Mouse (Mus musculus) mesoderm, embryonic 11.5 days (tissue): ENCODE data around the gene Rnf220.

Source experiments
- DNase-seq: peaks from one replicate; pipeline ENCODE4 v3.0.0-alpha.2; 2012; ENCODE audit warnings: low read depth, low spot score

The Rnf220 gene

GRCm38 (mm10) chr4:117342751-117343150, 154.1 kb downstream of the Rnf220 start:
- DNase-seq: no peak

DNA sequence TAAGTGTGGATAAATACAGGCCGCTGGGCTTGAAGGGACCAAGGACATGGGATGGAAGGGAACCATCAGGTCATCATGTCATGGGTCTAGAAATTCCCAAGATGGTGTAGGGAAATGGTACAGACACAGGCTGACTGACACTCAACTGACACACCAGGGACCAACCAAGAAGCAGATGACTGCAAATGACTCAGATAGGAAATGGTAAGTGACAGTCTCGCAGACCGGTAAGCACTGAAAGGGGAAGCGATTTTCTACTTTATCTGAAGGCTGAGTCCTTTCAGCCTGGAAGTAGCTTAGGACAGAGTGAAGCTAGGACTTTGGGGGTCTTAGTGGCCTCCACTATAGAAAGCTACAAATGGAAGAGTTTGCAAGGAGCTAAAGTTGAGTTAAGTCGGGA, 155.6 kb downstream of the Rnf220 start:
- no peak for DNase-seq

DNA sequence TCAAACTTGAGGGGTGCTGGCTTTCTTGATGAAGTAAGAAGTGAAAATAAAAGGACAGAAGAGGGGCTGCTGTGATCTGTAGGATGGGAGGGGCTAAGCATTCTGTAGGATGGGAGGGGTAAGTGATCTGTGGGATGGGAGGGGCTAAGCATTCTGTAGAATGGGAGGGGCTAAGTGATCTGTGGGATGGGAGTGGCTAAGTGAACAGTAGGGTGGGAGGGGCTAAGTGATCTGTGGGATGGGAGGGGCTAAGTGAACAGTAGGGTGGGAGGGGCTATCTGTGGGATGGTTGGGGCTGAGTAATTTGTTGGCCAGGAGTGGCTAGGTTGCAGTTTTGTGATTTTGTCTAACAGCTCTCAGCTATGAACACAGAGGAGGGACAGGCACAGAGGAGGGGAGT, 157.1 kb downstream of the Rnf220 start:
- DNase-seq: no peak

- peak; percentile 86 for DNase-seq
Observed at GRCm38 (mm10) chr4:117330836-117331475, 165.9 kb downstream of the Rnf220 start.

DNA sequence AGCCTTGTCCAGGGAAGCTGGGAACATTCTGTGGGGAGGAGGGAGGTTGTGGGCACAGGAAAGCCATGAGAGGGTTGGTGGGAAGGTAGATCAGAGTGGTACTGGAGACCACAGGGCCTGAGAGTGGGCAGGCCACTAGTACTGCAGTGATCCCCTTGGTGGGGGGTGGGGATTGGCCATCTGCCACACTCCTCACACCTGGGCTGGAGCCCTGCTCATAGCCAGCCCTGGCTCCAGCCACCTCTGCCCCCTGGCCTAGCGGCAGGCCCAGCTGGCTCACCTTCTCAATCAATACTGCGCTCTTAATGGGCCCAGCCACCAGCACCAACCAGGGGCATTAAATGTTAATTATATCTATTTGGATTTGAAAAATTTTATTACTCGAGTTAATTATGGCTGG, 166.7 kb downstream of the Rnf220 start:
- DNase-seq: no peak

- no peak for DNase-seq
Observed at GRCm38 (mm10) chr4:117326915-117327314, 169.9 kb downstream of the Rnf220 start.

DNA sequence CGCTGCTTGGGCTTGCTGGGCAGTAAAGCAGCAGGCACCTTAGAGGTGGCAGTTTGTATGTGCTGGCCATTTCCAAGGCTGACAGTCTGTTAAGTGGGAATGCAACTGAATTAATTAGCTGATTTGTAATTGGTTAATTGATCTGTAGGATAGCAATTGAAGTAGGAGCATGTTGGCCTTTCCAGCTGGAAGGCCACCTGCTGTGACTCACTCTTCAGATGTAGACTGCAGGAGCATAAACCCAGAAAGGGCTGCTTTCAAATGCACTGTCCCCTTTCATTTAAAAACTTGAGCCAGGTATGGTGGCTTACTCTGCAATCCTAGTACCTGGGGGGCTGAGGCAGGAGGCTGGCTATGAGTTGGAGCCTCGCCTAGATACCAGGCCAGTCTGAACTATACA, 171.8 kb downstream of the Rnf220 start:
- DNase-seq: no peak

DNA sequence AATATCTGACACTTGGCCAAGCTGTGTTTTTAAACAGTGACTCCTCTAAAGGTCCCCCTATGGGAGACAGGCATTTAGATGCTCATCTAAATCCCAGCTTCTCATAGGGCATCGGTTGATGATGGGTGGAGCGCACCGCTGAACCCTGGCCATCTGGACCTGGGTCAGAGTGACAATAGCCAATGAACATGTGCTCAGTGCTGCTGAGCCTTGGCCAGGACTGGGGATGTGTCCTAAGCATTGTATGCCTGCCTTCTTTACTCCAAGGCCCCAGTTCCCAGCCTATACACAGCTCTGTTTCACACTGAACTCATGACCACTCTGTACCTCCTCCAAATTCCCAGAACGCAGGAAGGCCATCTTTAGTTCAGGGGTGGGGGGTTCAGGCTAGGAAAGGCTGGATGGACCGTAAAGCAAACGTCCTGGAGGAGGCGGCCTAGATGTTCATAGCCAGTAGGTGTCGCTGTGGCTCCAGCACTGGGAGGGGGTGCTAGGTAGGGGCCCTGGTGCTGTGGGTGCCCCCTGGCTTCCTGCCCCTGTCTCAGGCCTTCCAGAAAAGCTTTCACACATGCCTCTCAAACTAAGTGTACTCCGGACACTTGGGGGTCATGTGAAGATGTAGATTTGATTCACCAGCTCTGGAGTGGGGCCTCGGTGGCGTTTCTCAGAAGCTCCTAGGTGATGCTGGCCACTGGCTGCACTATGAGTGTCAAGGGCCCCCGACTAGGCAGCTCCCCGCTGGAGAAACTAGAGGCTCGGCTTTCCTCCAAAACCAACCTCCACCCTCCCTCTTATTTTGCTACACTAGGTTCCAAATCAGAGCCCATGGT, 173.1 kb downstream of the Rnf220 start:
- DNase-seq: peak; percentile 79

DNA sequence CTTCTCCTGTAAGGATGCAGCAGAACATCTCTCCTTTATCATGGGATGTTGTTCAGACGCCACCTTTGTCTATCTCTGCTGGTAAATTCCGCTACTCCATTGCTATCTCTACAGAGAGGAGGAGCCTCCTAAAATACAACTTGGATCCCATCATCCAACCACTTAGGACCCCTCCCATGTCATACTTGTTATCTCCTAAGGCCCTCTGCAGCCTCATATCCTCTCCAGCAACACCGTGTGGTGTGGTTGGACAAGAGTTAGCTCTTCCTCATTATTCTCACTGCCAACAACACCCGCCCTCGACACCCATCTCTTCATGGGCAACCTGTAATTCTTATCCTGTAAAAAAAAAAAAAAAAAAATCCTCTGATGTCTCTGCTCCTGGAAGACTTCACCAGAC, 175.8 kb downstream of the Rnf220 start:
- DNase-seq: no peak

DNA sequence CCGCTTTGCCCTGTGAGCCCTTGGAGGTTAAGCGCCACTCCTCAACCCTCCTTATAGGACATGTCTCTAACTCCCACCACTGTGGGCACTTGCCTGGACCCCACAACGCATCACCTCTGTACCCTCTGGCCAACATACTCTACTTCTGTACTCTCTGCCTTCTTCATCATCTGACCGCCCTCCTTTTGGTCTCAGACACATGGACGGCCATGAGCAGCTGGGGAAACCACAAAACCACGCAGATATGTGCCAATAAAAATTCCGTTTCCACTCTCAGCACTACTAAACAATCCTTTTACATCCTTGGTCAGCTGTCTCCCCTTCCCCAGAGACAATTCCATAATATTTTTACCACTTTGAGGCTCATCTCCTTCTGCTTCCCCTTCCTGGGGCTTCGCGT, 178.3 kb downstream of the Rnf220 start:
- no peak for DNase-seq

DNA sequence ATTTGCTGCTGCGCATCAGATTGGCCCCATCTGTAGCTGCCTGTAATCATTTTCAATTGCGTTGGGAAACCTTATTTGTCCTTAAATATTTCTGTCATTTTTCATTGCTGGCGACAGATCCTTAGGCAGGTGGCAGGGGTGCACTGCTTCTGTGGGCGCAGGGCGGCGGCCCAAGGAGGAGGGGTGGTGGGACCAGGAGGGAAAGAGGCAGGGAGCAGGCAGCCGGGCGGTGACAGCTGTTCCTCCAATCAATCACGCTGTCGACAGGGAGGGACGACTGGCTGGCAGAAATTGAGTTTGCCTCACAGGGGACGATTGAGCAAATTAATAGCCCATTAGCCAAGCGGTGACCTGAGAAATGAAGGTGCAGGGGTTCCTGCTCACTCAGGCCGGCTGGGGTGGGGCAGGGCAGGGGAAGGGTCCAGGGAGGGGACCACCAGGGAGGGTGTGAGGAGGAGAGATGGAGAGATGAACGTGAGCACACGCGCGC, 179.1 kb downstream of the Rnf220 start:
- DNase-seq: peak; percentile 71

DNA sequence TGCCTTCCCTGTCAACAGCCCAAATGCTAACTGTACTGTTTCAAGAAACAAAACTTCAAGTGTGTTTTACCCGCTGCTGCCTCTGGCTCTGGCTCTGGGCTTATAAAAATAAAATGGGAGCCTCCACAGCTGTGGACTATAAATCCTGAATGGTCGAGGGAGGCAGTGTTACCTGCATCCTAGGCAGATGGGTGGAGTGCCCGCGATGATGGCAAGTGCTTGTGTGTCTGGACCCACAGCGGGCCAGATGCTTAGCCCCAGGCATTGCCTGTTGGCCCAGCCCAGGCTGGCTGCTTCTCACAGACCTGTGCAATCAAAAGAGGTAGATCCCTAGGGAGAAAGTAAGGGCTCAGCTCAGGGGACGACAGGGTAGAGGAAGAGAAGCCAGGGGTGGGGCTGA, 180.1 kb downstream of the Rnf220 start:
- DNase-seq: no peak

DNA sequence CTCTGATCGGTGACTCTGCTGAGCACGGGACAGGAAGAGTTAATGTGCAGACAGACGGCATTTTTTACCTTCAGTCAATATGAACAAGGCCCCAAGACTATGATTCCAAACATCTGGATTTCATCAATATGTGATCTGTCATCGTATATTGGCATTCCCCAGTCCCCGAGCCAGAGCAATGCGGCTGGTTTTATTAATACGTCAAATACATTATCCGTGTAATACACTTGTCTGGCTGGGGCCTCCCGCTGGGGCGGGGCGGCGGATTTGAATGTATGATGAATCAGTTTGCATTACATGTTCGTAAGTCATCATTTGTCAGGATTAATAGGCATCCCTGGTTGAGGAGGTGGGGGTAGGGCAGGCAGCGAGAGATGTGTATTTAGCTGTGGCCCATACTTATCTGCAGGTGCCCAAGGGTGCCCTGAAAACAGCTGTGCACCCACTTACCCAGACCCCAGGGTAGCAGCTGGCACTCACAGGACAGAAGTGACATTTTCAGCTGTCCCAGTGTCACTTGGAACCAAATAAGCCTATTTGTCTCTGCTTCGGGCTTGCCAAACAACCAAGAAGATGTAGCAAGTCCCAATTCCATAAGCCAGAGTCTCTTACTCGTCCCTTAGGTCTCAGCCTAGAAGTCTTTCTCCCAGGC, 181.9 kb downstream of the Rnf220 start:
- DNase-seq: no peak

DNA sequence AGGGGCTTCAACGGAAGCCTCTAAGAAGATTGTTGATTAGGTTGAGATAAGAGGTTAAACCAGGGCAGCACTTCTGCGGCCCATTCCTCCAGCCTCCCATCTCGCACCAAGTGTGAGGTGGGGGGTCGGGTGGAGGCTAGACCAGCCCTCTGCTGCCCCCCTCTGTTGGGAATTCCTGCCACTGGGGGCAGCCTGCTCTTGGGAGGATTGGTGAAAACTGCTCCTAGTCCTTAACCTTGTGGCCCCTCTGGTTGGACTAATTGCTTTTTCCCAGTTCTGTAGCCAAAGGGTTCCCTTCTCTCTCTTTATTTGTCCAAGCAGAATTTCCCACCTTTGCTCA, 183.8 kb downstream of the Rnf220 start:
- DNase-seq: no peak

- no peak for DNase-seq
Observed at GRCm38 (mm10) chr4:117312416-117313084, 184.3 kb downstream of the Rnf220 start.

- DNase-seq: no peak
Observed at GRCm38 (mm10) chr4:117311891-117312290, 185.0 kb downstream of the Rnf220 start.

- DNase-seq: no peak
Observed at GRCm38 (mm10) chr4:117309427-117309826, 187.4 kb downstream of the Rnf220 start.

GRCm38 (mm10) chr4:117307270-117307669, 189.6 kb downstream of the Rnf220 start:
- no peak for DNase-seq

DNA sequence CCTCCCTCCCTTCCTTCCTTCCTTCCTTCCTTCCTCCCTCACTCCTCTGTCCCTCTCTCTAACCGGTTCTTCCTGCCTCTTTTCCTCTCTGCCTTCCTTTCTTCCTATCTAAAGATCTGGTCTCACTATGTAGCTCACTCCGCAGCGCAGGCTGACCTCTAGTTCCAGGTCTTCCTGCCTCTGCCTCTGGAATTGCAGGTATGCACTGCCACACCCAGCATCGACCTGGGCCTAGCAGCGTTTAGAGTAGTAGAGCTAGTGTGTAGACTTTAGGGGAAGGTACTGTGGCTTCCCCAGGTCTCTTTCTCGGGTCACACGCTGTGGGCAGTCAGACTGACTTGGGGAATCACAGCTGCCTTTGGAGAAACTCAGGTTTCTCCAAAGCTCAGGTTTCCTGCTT, 191.4 kb downstream of the Rnf220 start:
- DNase-seq: no peak

DNA sequence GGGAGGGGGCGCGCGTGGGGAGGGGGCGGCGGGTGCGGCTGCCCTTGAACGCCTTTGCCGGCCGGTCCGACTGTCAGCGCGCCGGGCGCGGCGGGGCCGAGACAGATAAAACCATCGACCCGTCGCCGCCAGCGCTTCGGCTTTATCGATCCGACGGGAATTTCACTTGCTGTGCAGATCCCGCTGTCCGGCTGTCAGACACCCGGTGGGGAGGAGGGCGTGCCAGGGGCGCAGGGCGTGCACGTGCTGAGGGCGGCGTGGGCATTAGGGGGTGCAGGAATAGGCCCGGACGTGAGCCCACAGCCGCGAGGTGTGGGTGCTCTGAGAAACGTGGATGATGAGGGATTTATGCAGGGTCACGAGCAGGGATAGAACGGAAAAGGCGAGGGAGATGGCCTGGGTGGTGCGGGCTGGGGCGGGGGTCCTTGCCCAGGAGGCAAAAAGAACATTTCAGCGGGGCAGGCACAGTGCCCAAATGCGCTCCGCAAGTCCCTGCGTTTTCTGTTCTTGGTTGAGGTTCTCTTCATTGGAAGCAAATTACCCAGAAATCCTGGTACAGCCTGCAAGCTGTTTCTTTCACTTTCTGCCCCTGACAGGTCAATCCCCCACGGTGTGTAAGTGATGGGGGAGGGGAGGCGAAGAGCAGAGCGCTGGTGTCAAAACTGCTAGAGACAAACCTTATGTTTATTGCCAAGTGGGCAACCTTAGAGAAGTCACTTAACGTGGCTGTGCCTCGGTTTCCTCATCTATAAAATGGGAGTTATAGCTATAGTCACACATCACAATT, 192.4 kb downstream of the Rnf220 start:
- DNase-seq: peak; percentile 42

- DNase-seq: no peak
Observed at GRCm38 (mm10) chr4:117303581-117304238, 193.1 kb downstream of the Rnf220 start.
